Mouse (Mus musculus): ENCODE measurements around the gene Gm28053. TPM values are rescaled to one million over a fixed set of nuclear protein-coding genes. Genes with fewer than 3 reads are reported as not detected.

The Gm28053 gene
- polyA plus RNA-seq, 1 experiment from 2014 or later, result 1.00 TPM

- Histone ChIP-seq H3K4me2 (ENCODE audit: low read length) (no peak overlapping the region), H3K4me1 (ENCODE audit: control insufficient read depth, insufficient read depth, low read length) (no peaks in the 10 kb centered on the region), H3K9ac (replicated peaks; ENCODE audit: low read length) (no peak overlapping the region), H3K27me3 (ENCODE audit: control insufficient read depth, insufficient read depth, low read length) (no peaks in the 10 kb centered on the region), H3K36me3 (ENCODE audit: control insufficient read depth, insufficient read depth, low read length) (no peaks in the 10 kb centered on the region), H3K4me3 (replicated peaks; ENCODE audit: low read depth, low read length) (no peak overlapping the region), H3K9me3 (ENCODE audit: control insufficient read depth, low read length) (no peaks in the 10 kb centered on the region), H3K27ac (replicated peaks; ENCODE audit: low read depth, low read length) (no peak overlapping the region)
- no peak for ATAC-seq (ENCODE audit: low FRiP score, low TSS enrichment)
- 62% methylated on average over 8 of the region's 8 CpGs for WGBS
- DNase-seq, result no peak
Observed at GRCm38 (mm10) chr6:48732864-48733304, 14.5 kb downstream of the Gm28053 start.

- Histone ChIP-seq H3K4me3 (replicated peaks; ENCODE audit: low read depth, low read length) (no peak overlapping the region), H3K4me2 (ENCODE audit: low read length) (no peak overlapping the region), H3K27me3 (ENCODE audit: control insufficient read depth, insufficient read depth, low read length) (no peaks in the 10 kb centered on the region), H3K9me3 (ENCODE audit: control insufficient read depth, low read length) (no peaks in the 10 kb centered on the region), H3K27ac (replicated peaks; ENCODE audit: low read depth, low read length) (no peak overlapping the region), H3K9ac (replicated peaks; ENCODE audit: low read length) (no peak overlapping the region), H3K4me1 (ENCODE audit: control insufficient read depth, insufficient read depth, low read length) (no peaks in the 10 kb centered on the region), H3K36me3 (ENCODE audit: control insufficient read depth, insufficient read depth, low read length) (no peaks in the 10 kb centered on the region)
- 83% methylated on average over 1 of the region's 1 CpGs for WGBS
- no peak for ATAC-seq (ENCODE audit: low FRiP score, low TSS enrichment)
- DNase-seq, result no peak
Observed at GRCm38 (mm10) chr6:48733660-48734059, 15.3 kb downstream of the Gm28053 start.

- H3K4me3 ChIP-seq (replicated peaks; ENCODE audit: low read depth, low read length), result no peak overlapping the region
- no peaks in the 10 kb centered on the region for H3K4me1 ChIP-seq (ENCODE audit: control insufficient read depth, insufficient read depth, low read length)
- ATAC-seq (ENCODE audit: low FRiP score, low TSS enrichment) (no peak), DNase-seq (no peak)
- no peak overlapping the region for H3K27ac ChIP-seq (replicated peaks; ENCODE audit: low read depth, low read length)
- no peak overlapping the region for H3K4me2 ChIP-seq (ENCODE audit: low read length)
- H3K9me3 ChIP-seq (ENCODE audit: control insufficient read depth, low read length), result no peaks in the 10 kb centered on the region
- WGBS, result 79% methylated on average over 2 of the region's 2 CpGs
- no peak overlapping the region for H3K9ac ChIP-seq (replicated peaks; ENCODE audit: low read length)
- H3K36me3 ChIP-seq (ENCODE audit: control insufficient read depth, insufficient read depth, low read length), result no peaks in the 10 kb centered on the region
- 0 out of 2 replicates have a peak, but pooled peaks cover 3% of the 10 kb centered on the region for H3K27me3 ChIP-seq (ENCODE audit: control insufficient read depth, insufficient read depth, low read length)
Observed at GRCm38 (mm10) chr6:48737053-48737452, 18.6 kb downstream of the Gm28053 start.

- Histone ChIP-seq H3K4me3 (replicated peaks; ENCODE audit: low read depth, low read length) (no peak overlapping the region), H3K9ac (replicated peaks; ENCODE audit: low read length) (no peak overlapping the region), H3K27me3 (ENCODE audit: control insufficient read depth, insufficient read depth, low read length) (peaks cover 9% of the 10 kb centered on the region; the same call in 1 of the 2 replicates), H3K36me3 (ENCODE audit: control insufficient read depth, insufficient read depth, low read length) (no peaks in the 10 kb centered on the region), H3K27ac (replicated peaks; ENCODE audit: low read depth, low read length) (no peak overlapping the region), H3K4me1 (ENCODE audit: control insufficient read depth, insufficient read depth, low read length) (no peaks in the 10 kb centered on the region), H3K4me2 (ENCODE audit: low read length) (no peak overlapping the region), H3K9me3 (ENCODE audit: control insufficient read depth, low read length) (no peaks in the 10 kb centered on the region)
- ATAC-seq (ENCODE audit: low FRiP score, low TSS enrichment) (no peak), DNase-seq (no peak)
- 94% methylated on average over 5 of the region's 5 CpGs for WGBS
Observed at GRCm38 (mm10) chr6:48737688-48738087, 19.3 kb downstream of the Gm28053 start.

- Histone ChIP-seq H3K27ac (replicated peaks; ENCODE audit: low read depth, low read length) (no peak within 1 kb of the TSS), H3K9me3 (ENCODE audit: control insufficient read depth, low read length) (no peaks in the 10 kb centered on the region), H3K27me3 (ENCODE audit: control insufficient read depth, insufficient read depth, low read length) (peaks cover 17% of the 10 kb centered on the region), H3K4me3 (replicated peaks; ENCODE audit: low read depth, low read length) (no peak within 1 kb of the TSS), H3K9ac (replicated peaks; ENCODE audit: low read length) (no peak within 1 kb of the TSS), H3K4me1 (ENCODE audit: control insufficient read depth, insufficient read depth, low read length) (no peaks in the 10 kb centered on the region), H3K36me3 (ENCODE audit: control insufficient read depth, insufficient read depth, low read length) (no peaks in the 10 kb centered on the region), H3K4me2 (ENCODE audit: low read length) (no peak within 1 kb of the TSS)
- no peak for ATAC-seq (ENCODE audit: low FRiP score, low TSS enrichment)
- DNase-seq, result no peak
- WGBS, result 83% methylated on average over 15 of the region's 15 CpGs
Observed at GRCm38 (mm10) chr6:48738961-48739779, 20.8 kb downstream of the Gm28053 start, which contains the start of gene Gimap1. Gimap1 (plus strand) TSS chr6:48739054.

- Histone ChIP-seq H3K4me1 (ENCODE audit: control insufficient read depth, insufficient read depth, low read length) (no peaks in the 10 kb centered on the region), H3K9me3 (ENCODE audit: control insufficient read depth, low read length) (no peaks in the 10 kb centered on the region), H3K27ac (replicated peaks; ENCODE audit: low read depth, low read length) (no peak overlapping the region), H3K36me3 (ENCODE audit: control insufficient read depth, insufficient read depth, low read length) (no peaks in the 10 kb centered on the region), H3K27me3 (ENCODE audit: control insufficient read depth, insufficient read depth, low read length) (peaks cover 17% of the 10 kb centered on the region), H3K9ac (replicated peaks; ENCODE audit: low read length) (no peak overlapping the region), H3K4me3 (replicated peaks; ENCODE audit: low read depth, low read length) (no peak overlapping the region), H3K4me2 (ENCODE audit: low read length) (no peak overlapping the region)
- DNase-seq (no peak), ATAC-seq (ENCODE audit: low FRiP score, low TSS enrichment) (no peak)
- 93% methylated on average over 3 of the region's 3 CpGs for WGBS
Observed at GRCm38 (mm10) chr6:48739780-48740055, 21.3 kb downstream of the Gm28053 start.

- no peak for DNase-seq
- Histone ChIP-seq H3K4me2 (ENCODE audit: low read length) (no peak overlapping the region), H3K4me1 (ENCODE audit: control insufficient read depth, insufficient read depth, low read length) (no peaks in the 10 kb centered on the region), H3K36me3 (ENCODE audit: control insufficient read depth, insufficient read depth, low read length) (no peaks in the 10 kb centered on the region), H3K9me3 (ENCODE audit: control insufficient read depth, low read length) (no peaks in the 10 kb centered on the region), H3K27ac (replicated peaks; ENCODE audit: low read depth, low read length) (no peak overlapping the region), H3K27me3 (ENCODE audit: control insufficient read depth, insufficient read depth, low read length) (peaks cover 17% of the 10 kb centered on the region), H3K4me3 (replicated peaks; ENCODE audit: low read depth, low read length) (no peak overlapping the region), H3K9ac (replicated peaks; ENCODE audit: low read length) (no peak overlapping the region)
- whole genome bisulfite sequencing, result 79% methylated on average over 3 of the region's 3 CpGs
- no peak for ATAC-seq (ENCODE audit: low FRiP score, low TSS enrichment)
Observed at GRCm38 (mm10) chr6:48740501-48741169, 22.2 kb downstream of the Gm28053 start.

- Histone ChIP-seq H3K9me3 (ENCODE audit: control insufficient read depth, low read length) (no peaks in the 10 kb centered on the region), H3K27me3 (ENCODE audit: control insufficient read depth, insufficient read depth, low read length) (peaks cover 17% of the 10 kb centered on the region), H3K4me3 (replicated peaks; ENCODE audit: low read depth, low read length) (no peak overlapping the region), H3K9ac (replicated peaks; ENCODE audit: low read length) (no peak overlapping the region), H3K27ac (replicated peaks; ENCODE audit: low read depth, low read length) (no peak overlapping the region), H3K36me3 (ENCODE audit: control insufficient read depth, insufficient read depth, low read length) (no peaks in the 10 kb centered on the region), H3K4me1 (ENCODE audit: control insufficient read depth, insufficient read depth, low read length) (no peaks in the 10 kb centered on the region), H3K4me2 (ENCODE audit: low read length) (no peak overlapping the region)
- DNase-seq, result no peak
- ATAC-seq (ENCODE audit: low FRiP score, low TSS enrichment), result no peak
- WGBS, result 15% methylated on average over 3 of the region's 3 CpGs
Observed at GRCm38 (mm10) chr6:48741273-48741672, 22.9 kb downstream of the Gm28053 start.

Measured in midbrain, embryonic 14.5 days (tissue).